Mouse (Mus musculus) retina, postnatal 1 day (tissue): Measurements from ENCODE around the gene Dlgap1.

Experiments
- DNase-seq: peaks from one replicate; pipeline ENCODE4 v3.0.0-alpha.2; 2012

Gene Dlgap1

GRCm38 (mm10) chr17:70849399-70850232 lies 880.7 kb downstream of the Dlgap1 start:
- peak; percentile 87 for DNase-seq

GRCm38 (mm10) chr17:70850233-70850995 lies 881.5 kb downstream of the Dlgap1 start:
- DNase-seq, result peak; percentile 82

- DNase-seq, result peak; percentile 85
Observed at GRCm38 (mm10) chr17:70850996-70851991, 882.4 kb downstream of the Dlgap1 start.

DNA sequence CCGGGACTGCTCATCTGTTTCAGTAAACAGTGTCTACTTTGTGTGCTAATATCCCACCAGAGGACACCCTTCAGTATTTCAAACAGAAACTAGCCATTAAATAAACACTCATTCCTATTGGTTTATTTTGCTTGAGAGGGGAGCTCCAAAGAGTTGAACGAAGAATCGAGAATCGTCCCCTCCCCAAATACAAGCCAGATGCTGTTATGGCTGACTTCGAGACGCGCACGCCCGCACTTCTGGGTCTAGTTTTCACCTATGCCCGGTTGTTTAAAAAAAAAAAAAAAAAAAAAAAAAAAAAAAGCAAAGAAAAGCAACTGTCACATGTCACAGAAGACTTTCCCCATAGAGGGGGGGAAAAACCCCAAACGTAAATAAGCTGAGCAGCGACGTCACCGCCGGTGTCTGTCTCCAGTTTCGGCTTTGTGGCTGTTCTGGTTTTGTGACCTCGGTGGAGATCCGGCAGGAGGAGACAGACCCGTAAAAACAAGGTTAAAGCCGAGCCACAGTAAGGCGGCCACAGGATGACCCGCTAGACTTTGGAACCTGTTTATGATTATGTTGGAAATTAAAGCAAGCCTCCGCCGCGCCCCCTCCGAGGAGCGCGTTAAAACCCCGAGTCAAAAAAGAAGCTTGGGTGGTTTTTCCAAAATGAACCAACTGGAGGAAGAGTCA lies 883.3 kb downstream of the Dlgap1 start:
- peak; percentile 65 for DNase-seq

- peak; percentile 86 for DNase-seq
Observed at GRCm38 (mm10) chr17:70852686-70853386, 884.0 kb downstream of the Dlgap1 start.

GRCm38 (mm10) chr17:70853436-70853905 lies 884.6 kb downstream of the Dlgap1 start, which contains the start of gene Tgif1:
Gene Tgif1, minus strand, starts transcription at chr17:70853546.
- peak; percentile 66 for DNase-seq

- DNase-seq, result no peak
Observed at GRCm38 (mm10) chr17:70854021-70854420, 885.1 kb downstream of the Dlgap1 start.

DNA sequence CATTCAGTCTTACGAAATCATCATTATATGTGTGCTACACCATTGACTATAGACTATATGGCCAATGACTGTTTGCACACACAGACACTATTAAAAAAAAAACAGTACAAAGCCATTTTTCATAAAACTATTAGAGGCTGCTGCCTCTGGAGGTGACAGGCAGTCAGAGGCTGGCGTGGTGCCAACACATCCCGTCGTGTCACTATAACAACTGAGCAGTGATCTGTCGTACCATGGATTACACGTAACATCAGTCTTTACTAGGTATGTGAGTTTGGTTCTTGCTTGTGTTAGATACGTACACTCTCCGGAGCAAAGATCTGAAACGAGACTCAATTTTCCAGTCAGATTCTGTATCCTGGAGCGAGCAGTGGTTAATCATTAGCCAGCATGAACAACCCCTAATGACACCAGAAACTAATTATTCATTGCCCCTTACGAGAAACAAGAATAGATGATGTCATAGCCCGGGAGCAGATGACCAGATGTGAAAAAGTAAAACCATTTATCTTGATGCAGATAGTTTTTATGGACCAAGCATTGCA lies 888.1 kb downstream of the Dlgap1 start:
- peak; percentile 53 for DNase-seq

DNA sequence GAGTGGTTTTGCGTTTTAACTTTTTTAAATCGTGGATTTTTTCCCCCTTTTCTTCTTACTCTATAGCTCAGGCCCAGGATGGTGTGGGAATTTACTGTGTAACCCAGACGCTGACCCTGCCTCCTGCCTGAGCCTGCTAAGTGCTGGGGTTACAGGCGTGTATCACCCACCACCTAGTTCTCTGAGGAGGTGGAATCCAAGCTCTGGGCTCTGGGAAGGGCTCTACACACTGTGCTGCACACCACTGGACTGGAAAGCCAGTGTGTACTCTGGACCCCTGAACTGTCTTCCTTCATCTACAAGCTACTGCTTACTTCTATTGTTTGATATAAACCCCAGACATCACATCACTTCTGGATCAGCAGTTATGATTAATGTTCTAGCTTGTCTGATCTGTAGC lies 889.9 kb downstream of the Dlgap1 start:
- no peak for DNase-seq

DNA sequence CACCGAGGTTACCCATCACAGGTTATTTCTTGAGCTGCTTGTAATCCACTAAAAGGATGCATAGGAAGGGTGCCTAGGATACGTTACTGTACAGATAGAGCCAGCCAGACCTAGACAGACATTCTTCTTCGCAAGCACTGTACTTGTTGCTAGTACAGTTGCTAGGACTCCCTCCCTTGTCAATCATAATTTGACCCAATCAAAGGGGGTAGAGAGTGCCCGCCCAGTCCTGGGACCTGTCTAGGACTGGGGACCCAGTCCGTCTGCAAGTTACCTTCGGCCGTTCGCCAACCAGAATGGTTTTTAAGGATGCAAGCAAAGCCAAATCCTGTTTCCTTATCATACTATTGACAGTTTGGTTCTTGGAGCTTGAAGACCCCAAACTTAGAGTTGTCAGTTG lies 895.2 kb downstream of the Dlgap1 start:
- DNase-seq, result no peak

DNA sequence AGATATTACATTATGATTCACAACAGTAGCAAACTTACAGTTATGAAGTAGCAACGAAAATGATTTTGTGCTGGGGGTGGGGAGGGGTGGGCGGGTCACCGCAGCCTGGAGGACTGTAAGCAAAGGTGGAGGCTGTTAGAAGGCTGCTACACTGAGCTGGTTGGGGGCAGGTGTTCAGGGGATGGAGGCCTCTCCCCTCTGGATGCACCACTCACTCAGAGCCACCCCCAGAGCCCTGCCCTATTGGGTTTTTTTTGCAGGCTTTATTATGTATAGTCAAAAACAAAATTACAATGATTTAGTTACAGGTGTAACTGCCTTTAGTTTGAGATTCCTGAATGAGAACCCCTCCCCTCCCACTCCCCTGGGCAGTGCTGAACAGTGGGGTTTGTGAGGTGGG lies 895.8 kb downstream of the Dlgap1 start:
- no peak for DNase-seq

GRCm38 (mm10) chr17:70865060-70865604 lies 896.3 kb downstream of the Dlgap1 start:
- no peak for DNase-seq

DNA sequence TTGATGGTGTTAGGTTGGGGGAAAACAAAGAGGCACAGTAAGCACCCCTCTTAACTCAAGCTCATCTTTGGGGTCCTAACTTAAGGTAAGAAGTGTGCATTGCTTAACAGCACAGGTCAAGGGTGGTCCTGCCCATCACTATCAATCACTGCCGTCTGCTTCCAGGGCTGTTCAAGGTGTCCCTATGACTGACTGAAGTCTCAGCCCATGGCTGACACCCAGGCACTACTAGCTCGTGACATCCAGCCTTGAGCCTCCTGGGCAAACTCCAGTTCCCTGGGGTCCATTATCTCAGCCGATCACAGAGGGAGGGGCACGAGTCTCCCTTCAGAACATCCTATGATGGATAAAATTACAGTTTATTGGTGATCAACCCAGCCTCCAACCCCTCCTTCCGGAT lies 897.2 kb downstream of the Dlgap1 start:
- no peak for DNase-seq

DNA sequence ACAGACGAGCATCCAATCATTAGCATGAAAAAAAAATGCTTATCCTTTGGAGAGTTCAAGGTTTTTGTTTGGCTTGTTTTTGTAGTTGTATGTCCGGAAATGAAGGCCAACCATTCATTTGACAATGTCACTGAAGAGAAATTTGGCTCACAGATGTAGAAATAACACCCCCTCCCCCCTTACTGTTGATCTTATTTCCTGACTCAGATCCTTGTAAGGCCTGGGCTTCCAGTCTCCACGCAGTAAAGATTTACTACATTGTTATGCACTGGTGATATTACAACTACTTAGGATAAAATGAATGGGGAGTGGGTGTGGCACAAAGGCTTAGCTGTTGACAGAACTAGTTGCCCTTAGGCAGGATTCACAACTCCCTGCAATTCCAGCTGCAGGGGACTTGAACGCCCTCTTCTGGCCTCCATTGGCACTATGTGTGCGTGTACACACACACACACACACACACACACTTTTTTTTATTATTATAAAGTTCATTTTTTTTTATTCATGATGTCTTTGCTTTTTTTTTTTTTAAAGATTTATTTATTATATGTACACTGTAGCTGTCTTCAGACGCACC lies 897.8 kb downstream of the Dlgap1 start:
- no peak for DNase-seq

GRCm38 (mm10) chr17:70868577-70869229 lies 899.8 kb downstream of the Dlgap1 start:
- no peak for DNase-seq

GRCm38 (mm10) chr17:70870581-70870980 lies 901.7 kb downstream of the Dlgap1 start:
- no peak for DNase-seq
